Mouse (Mus musculus): ENCODE data around the gene Ddx23. TPM values are rescaled to one million over a fixed set of nuclear protein-coding genes. Genes with fewer than 3 reads are reported as not detected.

Ddx23 gene
- polyA plus RNA-seq, 1 experiment = 140 TPM

DNA sequence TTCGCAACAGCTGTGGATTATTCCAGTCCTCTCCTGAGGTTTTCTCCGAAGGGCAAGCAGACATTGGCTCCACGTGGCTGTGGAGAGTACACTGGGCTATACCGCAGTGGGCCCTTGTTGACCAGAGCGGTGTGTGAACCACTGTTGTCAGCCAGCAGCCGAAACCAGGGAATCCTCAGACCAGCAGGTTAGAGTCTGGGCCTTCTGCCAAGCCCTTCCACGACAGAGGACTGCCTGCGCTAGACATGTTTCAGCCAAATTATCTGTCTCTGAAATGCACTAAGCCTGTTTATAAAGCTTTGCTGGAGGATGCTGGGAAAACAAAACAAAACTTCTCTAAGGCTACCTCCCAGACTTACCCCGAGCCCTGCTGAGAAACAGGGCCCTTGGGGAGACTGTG is 48.1 kb downstream of the Ddx23 start:
- H3K27me3 ChIP-seq (ENCODE audit: control insufficient read depth, insufficient read depth, insufficient read length) = no peaks in the 10 kb centered on the region
- no peak overlapping the region for H3ac ChIP-seq (ENCODE audit: control insufficient read depth, insufficient read length, low read depth)
- no peaks in the 10 kb centered on the region for H3K36me3 ChIP-seq (ENCODE audit: control insufficient read depth, insufficient read depth)
- no peaks in the 10 kb centered on the region for H3K79me3 ChIP-seq (ENCODE audit: low read depth)
- H3K79me2 ChIP-seq (ENCODE audit: control insufficient read depth, insufficient read depth) = no peaks in the 10 kb centered on the region
- TF ChIP-seq CEBPB (IDR thresholded peaks at IDR 0.05; ENCODE audit: low read depth) = no peak
- TF ChIP-seq MYOD1 (IDR thresholded peaks at IDR 0.05; ENCODE audit: control insufficient read depth, insufficient read length, low read depth) = no peak
- TF ChIP-seq MYOG (IDR thresholded peaks at IDR 0.05; ENCODE audit: control insufficient read depth, extremely low read depth, insufficient read length) = no peak
- no peak for TF ChIP-seq MAX (IDR thresholded peaks at IDR 0.05)
- no peak overlapping the region for H3K4me3 ChIP-seq (ENCODE audit: insufficient read depth, poor library complexity, severe bottlenecking)

DNA sequence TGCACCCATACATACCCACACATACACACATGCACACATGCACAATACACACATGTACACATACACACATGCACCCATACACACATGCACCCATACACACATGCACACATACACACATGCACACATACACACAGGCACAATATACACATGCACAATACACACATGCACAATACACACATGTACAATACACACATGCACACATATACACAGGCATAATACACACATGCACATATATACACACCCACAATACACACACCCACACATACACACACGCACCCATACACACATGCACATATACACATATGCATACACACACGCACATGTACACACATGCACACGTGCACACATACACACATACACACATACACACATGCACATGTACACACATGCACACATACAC is 50.5 kb downstream of the Ddx23 start:
- peaks cover 4% of the 10 kb centered on the region for H3K79me3 ChIP-seq (ENCODE audit: low read depth)
- H3K79me2 ChIP-seq (ENCODE audit: control insufficient read depth, insufficient read depth) = peaks cover 18% of the 10 kb centered on the region
- no peak overlapping the region for H3K4me3 ChIP-seq (ENCODE audit: insufficient read depth, poor library complexity, severe bottlenecking)
- H3K27me3 ChIP-seq (ENCODE audit: control insufficient read depth, insufficient read depth, insufficient read length) = no peaks in the 10 kb centered on the region
- TF ChIP-seq CTCF (IDR thresholded peaks at IDR 0.05; ENCODE audit: control insufficient read depth, insufficient read depth, insufficient read length) (no peak), CEBPB (IDR thresholded peaks at IDR 0.05; ENCODE audit: low read depth) (no peak), MYOG (IDR thresholded peaks at IDR 0.05; ENCODE audit: control insufficient read depth, extremely low read depth, insufficient read length) (no peak), FOSL1 (IDR thresholded peaks at IDR 0.05; ENCODE audit: insufficient read depth, low read length, poor library complexity, severe bottlenecking) (no peak), MYOD1 (IDR thresholded peaks at IDR 0.05; ENCODE audit: control insufficient read depth, insufficient read length, low read depth) (no peak), MAX (IDR thresholded peaks at IDR 0.05) (no peak), USF1 (IDR thresholded peaks at IDR 0.05; ENCODE audit: low read depth) (no peak)
- H3K36me3 ChIP-seq (ENCODE audit: control insufficient read depth, insufficient read depth) = no peaks in the 10 kb centered on the region
- no peak overlapping the region for H3ac ChIP-seq (ENCODE audit: control insufficient read depth, insufficient read length, low read depth)

DNA sequence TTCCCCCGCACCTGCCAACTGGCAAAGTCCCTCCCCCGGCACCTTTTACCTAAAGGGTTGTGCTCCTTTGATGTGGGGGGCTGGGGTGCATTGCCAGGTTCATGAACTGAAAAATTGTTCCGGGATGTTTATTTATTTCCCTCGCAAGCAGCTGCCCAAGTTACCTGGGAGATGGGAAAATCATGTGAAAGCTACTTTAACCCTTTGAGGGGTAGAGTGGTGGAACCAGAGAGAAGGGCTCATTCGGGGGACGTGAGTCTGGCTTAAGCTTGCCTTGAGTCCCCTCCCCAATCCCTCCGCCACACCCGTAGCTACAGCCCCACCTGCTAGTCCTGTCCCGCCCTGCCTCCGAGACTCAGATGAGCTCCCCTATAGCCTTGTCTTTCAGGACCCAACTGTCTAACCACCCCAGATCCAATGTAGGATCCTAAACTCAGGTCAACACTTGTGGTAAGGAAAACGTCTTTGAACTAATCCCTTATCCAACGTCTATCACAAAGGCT is 52.5 kb downstream of the Ddx23 start:
- no peak overlapping the region for H3ac ChIP-seq (ENCODE audit: control insufficient read depth, insufficient read length, low read depth)
- TF ChIP-seq USF1 (IDR thresholded peaks at IDR 0.05; ENCODE audit: low read depth) (no peak), MYOG (IDR thresholded peaks at IDR 0.05; ENCODE audit: control insufficient read depth, extremely low read depth, insufficient read length) (no peak), MYOD1 (IDR thresholded peaks at IDR 0.05; ENCODE audit: control insufficient read depth, insufficient read length, low read depth) (no peak), CEBPB (IDR thresholded peaks at IDR 0.05; ENCODE audit: low read depth) (no peak), CTCF (IDR thresholded peaks at IDR 0.05; ENCODE audit: control insufficient read depth, insufficient read depth, insufficient read length) (no peak)

DNA sequence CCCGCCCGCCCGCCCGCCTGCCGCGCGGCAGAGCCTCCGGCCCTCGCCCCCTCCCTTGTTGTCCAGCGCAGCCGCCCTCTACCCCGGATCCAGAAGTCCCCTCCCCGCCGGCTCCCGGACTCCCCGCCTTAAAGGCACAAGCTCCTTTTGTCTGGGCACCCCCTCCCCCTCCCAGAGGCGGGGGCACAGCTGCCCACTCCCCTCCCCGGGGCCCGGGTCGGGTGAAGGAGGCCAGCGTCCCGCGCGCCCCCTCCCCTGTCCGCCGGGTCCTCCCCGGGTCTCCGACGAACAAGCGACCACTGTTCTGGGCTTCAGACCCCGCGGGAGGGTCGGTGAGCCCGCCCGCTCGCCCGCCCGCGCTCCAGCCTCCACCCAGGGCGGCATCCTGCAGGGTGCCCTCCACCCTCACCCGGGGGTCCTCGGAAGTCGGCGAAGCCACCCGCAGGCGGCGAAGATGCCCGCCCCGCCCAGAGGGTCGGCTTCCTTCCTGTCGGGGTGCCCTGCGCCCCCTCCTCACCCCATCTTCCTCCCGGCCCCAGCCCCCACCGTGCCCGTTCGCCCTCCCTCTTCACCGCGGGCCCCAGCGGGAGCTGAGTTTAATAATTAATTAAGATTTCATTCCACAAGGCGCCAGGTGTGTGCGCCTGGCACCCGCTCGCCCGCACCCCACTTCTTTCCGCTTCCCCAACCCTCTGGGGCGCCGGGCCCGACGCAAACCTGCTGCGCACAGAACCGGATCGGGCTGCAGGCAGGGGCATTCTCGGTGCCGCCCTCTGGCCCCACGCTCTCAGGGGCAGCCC is 53.2 kb downstream of the Ddx23 start, which contains the start of gene Adcy6:
Adcy6 (minus strand) TSS at position 746 of the 800 bp plus-strand sequence.
- peaks cover 4% of the 10 kb centered on the region for H3K36me3 ChIP-seq (ENCODE audit: control insufficient read depth, insufficient read depth)
- H3K79me2 ChIP-seq (ENCODE audit: control insufficient read depth, insufficient read depth) = peaks cover 45% of the 10 kb centered on the region
- no peaks in the 10 kb centered on the region for H3K27me3 ChIP-seq (ENCODE audit: control insufficient read depth, insufficient read depth, insufficient read length)
- H3K4me3 ChIP-seq (ENCODE audit: insufficient read depth, poor library complexity, severe bottlenecking) = peak within 1 kb of the TSS; percentile 63
- peak within 1 kb of the TSS; percentile 90 for H3ac ChIP-seq (ENCODE audit: control insufficient read depth, insufficient read length, low read depth)
- peaks cover 27% of the 10 kb centered on the region for H3K79me3 ChIP-seq (ENCODE audit: low read depth)
- TF ChIP-seq USF1 (IDR thresholded peaks at IDR 0.05; ENCODE audit: low read depth) (no peak), MYOG (IDR thresholded peaks at IDR 0.05; ENCODE audit: control insufficient read depth, extremely low read depth, insufficient read length) (no peak), CTCF (IDR thresholded peaks at IDR 0.05; ENCODE audit: control insufficient read depth, insufficient read depth, insufficient read length) (no peak), MYOD1 (IDR thresholded peaks at IDR 0.05; ENCODE audit: control insufficient read depth, insufficient read length, low read depth) (no peak), FOSL1 (IDR thresholded peaks at IDR 0.05; ENCODE audit: insufficient read depth, low read length, poor library complexity, severe bottlenecking) (no peak), CEBPB (IDR thresholded peaks at IDR 0.05; ENCODE audit: low read depth) (no peak), MAX (IDR thresholded peaks at IDR 0.05) (no peak)

More for the DNA sequence above, 52.5 kb downstream of the Ddx23 start:
- no peaks in the 10 kb centered on the region for H3K27me3 ChIP-seq (ENCODE audit: control insufficient read depth, insufficient read depth, insufficient read length)
- H3K79me2 ChIP-seq (ENCODE audit: control insufficient read depth, insufficient read depth) = peaks cover 38% of the 10 kb centered on the region
- H3K4me3 ChIP-seq (ENCODE audit: insufficient read depth, poor library complexity, severe bottlenecking) = peak overlapping the region; percentile 63
- H3K79me3 ChIP-seq (ENCODE audit: low read depth) = peaks cover 22% of the 10 kb centered on the region
- peaks cover 4% of the 10 kb centered on the region for H3K36me3 ChIP-seq (ENCODE audit: control insufficient read depth, insufficient read depth)

DNA sequence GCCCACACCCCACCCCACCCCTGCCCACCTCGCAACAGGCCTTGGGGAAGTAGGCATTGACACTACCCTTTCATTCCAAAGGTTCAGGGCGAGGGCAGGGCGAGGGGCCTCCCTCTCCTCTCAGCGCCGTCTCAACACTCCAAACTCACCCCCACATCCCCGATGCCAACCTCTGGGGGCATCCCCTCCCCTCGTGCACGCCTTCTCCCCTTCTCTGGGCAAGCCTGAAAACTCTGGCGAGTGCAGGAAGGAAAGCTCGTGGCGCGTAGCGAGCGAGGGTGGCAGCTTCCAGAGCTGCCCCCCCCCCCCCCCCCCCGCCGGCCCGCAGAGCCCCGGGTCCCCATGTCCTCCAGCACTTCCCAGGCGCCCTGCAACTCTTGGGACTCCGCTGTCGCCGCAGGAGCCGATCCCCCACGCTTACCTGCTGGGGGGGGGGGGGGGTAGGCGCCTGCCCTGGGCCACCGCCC is 53.9 kb downstream of the Ddx23 start:
- TF ChIP-seq MAX (IDR thresholded peaks at IDR 0.05) (no peak), CTCF (IDR thresholded peaks at IDR 0.05; ENCODE audit: control insufficient read depth, insufficient read depth, insufficient read length) (no peak), MYOD1 (IDR thresholded peaks at IDR 0.05; ENCODE audit: control insufficient read depth, insufficient read length, low read depth) (no peak), MYOG (IDR thresholded peaks at IDR 0.05; ENCODE audit: control insufficient read depth, extremely low read depth, insufficient read length) (no peak), FOSL1 (IDR thresholded peaks at IDR 0.05; ENCODE audit: insufficient read depth, low read length, poor library complexity, severe bottlenecking) (no peak), CEBPB (IDR thresholded peaks at IDR 0.05; ENCODE audit: low read depth) (no peak), USF1 (IDR thresholded peaks at IDR 0.05; ENCODE audit: low read depth) (no peak)
- no peaks in the 10 kb centered on the region for H3K27me3 ChIP-seq (ENCODE audit: control insufficient read depth, insufficient read depth, insufficient read length)
- peak overlapping the region; percentile 63 for H3K4me3 ChIP-seq (ENCODE audit: insufficient read depth, poor library complexity, severe bottlenecking)
- H3K36me3 ChIP-seq (ENCODE audit: control insufficient read depth, insufficient read depth) = peaks cover 8% of the 10 kb centered on the region
- H3K79me3 ChIP-seq (ENCODE audit: low read depth) = peaks cover 27% of the 10 kb centered on the region
- H3K79me2 ChIP-seq (ENCODE audit: control insufficient read depth, insufficient read depth) = peaks cover 52% of the 10 kb centered on the region
- H3ac ChIP-seq (ENCODE audit: control insufficient read depth, insufficient read length, low read depth) = peak overlapping the region; percentile 90
